Mouse (Mus musculus): ENCODE results near the gene Actl6a.

Gene Actl6a

DNA sequence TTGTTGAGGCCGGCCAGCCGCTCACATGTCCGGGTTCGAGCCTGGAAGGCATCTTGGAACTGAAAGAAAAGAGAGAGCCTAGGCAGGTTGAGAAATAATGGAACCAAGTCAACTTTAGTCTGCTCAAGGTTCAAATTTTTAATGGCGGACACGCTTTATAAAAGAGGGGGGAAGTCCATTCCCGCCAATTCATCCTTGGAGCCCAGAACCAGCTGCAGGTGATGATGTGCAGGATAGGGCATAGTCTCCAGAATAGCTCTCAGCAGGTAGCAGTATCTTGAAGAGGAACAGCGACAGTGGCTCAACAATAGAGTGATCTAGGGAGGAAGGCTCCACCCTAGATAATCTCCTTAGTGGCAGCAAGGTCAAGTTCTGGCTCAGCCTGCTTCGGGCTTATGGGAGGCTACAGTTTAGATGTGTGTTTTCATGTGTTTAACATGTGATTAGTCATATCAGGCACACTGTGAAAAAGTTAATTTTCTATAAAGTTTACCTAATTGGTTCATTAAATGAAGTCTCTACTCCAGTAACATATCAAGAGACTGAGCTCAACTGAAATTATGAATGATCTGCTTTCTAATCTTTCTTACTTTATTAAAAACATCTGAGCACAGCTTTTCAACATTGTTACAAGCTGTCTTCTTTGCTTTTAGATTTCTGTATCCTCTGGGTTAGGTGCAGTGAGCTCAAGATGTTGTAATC lies at the start of gene Actl6a:
Gene Actl6a, plus strand, starts transcription at position 652 of the 702 bp plus-strand sequence.
- peak; percentile 51 for DNase-seq

DNA sequence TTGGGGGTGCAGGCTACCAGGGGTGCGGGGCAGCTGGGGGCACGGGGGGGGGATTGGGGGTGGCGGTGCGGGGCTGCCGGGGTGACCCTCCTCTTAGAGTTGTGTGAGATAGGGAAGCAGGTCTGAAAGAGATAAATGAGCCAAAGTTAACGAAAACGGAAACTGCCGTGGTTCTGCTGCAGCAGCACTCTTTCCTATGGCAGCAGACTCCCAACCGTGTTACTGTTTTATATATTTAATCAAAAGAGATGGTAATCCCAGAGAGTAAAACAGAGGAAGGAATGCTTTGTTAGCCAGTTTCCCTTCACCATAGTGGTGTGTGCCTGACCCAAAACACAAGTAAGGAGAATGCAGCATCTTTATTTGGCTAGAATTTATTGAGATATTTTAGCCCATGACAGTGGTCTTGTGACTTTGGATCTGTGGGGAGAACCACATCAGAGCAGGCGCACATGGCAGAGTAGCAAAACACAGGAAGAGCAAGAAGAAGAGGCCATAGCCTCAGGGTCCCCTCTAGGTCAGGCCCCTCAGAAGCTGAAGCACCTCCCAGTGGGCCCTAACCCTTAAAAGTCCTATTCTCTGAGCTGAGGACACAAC lies 49.6 kb upstream of the Actl6a start:
- no peak for DNase-seq

DNA sequence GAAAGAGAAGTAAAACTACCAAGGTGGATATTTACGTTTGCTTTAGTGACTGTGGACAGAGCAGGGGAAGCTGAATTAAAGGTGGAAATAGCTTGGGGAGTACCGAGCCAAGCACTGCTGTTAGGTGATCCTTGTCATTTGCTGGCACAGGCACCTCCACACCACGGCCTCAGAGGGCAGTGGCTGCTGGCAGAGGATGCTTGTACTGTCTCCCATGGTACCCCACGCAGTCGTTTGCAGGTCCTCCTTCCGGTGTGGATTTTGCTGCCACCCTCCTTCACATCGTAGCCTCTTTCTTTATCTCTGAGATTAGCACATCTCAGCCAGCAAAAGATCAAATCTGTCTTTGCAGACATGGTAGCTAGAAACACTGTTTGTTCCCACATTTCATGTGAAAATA lies 47.7 kb upstream of the Actl6a start:
- DNase-seq, result no peak

DNA sequence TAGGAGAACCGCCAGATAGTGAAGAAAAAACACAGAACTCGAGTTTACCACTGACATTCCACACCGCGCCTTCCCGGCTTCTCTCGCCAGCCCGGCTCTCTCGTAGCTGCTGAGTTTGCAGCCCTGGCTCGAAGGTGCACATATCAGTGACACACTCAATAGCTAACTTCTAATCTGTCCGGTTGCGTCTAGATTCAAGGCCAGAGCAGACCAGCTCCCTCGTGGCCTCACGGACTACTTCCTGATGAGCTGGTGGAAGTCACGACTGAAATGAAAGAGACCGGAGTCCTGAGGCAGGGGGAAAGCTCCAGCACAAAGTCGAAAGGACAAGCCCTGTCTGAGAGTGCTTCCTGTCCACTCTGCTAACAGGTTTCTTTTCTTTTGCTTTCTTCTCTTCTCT lies 47.3 kb upstream of the Actl6a start:
- DNase-seq, result peak; percentile 86

DNA sequence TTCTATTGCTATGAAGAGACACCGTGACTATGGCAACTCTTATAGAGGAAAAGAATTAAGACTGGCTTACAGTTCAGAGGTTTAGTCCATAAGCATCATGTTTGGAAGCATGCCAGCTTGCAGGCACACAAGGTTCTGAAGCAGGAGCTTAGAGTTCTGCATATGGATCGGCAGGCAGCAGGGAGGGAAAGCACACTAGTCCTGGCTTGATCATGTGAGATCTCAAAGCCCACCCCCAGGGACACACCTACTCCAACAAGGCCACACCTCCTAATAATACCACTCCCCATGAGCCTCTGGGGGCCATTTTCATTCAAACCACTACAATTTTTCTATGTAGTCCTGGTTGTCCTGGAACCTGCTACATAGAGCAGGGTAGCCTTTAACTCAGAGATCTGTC lies 46.6 kb upstream of the Actl6a start:
- no peak for DNase-seq

DNA sequence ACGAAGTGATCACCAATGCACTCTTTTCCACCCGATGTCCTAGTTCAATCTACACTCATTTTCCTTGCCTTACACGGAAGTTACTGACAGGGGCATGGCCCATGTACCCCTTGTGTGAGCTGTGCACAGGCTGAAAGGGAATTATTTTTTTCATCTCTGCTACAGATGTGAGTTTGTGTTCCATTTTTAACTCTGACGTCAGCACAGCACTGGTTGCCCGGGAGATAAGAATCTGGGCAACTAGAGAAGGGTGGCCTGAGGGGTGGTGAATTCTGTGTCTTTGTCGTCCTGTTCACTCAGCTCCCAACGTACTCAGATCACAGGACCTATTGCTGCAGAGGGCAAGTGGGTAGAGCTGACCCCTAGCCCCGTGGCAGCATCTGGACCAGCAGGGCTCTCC lies 45.8 kb upstream of the Actl6a start:
- DNase-seq, result no peak

DNA sequence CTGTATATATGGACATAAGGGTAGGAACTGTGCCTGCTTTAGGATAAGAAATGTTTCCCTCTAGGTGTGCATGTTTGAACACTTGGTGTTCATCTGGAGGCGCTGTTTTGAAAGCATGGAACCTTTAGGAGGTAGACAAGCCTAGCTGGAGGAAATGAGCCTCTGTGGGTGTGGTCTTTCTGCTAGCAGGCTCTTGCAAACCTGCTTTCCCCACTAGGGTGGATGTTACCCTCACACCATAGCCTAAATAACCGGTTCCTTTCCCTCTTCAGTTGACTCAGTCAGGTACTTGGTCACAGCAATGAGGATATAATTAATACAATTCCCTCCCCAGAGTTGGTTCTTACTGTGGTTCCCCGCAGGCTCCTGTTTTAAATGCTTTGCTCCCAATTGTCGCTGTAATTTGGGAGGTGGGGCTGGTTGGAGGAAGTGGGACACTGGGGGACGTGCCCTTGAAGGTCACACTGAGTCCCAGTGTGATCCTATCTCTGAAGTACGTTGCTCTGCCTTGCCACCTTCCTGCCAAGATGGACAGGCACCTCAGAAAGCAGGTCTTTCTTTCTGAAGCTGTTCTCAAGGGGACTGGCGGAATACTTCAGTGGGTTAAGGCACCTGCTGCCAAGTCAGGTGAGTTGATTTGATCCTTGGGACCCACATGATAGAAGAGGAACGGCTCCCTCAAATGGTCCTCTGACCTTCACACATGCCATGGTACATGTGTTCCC lies 45.1 kb upstream of the Actl6a start:
- DNase-seq, result no peak

DNA sequence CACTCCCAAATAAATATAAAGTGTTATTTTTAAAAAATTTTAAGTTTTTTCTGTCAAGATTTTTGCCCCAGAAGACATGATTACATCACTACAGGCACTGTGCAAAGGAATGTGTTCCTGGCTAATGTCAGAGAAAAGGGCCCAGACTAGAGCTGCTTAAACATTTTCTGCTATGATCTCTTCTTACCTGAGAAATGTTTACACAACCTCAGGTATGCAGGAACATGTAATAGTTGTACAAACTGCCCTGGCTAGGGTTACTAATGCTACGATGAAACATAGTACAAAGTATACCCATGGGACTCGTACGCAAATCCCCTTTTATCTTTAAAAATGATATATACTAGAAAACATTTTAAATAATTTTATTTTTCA lies 44.6 kb upstream of the Actl6a start:
- DNase-seq, result no peak

DNA sequence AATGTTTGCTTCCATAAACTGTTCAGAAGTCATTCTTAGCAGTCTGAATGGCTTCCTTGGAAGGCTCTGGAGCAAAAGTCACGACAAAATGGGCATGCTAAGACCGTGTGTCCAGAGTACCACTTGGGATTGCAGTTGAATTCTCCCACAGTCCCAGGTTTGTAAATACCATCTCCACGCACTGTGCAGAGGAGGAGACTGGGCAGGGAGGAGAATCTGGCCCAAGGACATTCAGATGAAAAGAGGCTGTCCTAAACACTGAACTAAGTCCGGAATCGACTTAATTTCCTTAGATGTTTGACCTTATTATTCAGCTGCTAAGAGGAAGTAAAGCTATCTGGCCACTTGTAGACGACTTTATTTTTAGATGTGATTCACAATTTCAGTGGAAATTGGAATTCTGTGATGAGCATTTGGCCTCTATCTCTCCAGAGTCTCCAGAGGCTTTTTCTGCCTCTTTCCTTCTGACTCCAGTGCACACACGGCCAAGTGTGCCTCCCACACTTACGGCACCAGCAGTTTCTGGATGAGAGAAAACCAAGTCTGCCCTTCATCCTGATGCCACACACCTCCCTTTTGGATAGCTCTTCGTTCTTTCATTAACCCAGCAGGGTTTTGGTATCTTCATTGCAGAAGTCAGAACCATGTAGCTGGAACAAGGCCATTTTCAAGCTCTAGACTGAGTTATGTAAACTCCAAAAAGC lies 37.7 kb upstream of the Actl6a start:
- DNase-seq, result no peak

DNA sequence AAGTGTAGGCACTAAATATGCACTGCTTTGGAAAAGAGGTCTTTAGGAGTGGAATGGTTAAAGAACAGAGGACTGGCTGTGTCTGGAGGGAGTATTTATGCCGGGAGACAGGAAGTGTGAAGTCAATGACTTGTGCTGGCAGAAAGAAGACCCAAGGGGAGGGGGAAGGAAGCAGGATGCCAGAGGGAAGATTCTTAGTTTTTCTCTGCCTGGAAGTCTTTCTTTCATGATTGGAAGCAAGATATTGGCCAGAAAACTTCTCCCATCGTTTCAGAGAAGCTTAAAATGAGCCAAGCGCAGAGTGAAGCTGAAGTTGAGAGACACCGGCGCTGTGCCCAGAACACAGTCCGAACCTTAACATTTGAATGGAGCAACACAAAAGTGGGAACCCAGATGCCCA lies 36.9 kb upstream of the Actl6a start:
- DNase-seq, result peak; percentile 95

DNA sequence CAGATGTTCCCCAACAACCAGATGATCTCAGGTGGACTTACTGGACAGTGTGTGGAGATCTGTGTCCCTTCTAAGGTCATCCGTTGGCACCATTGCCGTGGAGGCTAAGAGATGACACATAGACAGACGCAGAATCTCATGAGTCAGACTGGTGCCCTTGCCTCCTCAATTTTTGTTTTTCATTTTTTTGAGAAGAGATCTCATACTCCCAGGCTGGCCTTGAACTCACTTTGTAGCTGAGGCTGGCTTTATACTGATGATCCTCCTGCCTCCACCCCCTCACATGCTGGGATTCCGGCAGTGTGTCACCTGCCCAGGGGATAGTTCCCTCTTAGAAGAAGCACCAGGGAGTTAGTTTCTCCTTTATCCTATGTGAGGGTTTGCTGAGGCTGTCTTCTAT lies 35.9 kb upstream of the Actl6a start:
- no peak for DNase-seq

DNA sequence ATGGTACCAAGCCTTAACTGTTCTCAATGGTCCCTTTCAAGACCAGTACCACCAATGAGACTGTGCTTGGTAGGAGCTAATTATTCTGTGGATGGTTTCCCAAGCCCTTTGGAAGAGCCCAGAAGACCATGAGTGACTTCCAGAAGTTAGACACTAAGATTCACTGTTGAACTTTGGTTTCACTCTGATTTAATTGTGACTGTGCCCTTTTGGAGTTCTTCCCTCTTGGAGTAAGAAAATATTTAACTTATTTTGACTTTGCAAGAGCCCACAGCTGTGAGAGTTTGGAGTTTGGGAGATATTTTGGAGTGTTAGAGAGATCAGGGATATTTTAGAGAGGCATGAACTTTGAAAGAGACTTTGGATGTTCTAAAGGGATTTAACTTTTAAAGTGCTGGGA lies 32.9 kb upstream of the Actl6a start:
- no peak for DNase-seq

DNA sequence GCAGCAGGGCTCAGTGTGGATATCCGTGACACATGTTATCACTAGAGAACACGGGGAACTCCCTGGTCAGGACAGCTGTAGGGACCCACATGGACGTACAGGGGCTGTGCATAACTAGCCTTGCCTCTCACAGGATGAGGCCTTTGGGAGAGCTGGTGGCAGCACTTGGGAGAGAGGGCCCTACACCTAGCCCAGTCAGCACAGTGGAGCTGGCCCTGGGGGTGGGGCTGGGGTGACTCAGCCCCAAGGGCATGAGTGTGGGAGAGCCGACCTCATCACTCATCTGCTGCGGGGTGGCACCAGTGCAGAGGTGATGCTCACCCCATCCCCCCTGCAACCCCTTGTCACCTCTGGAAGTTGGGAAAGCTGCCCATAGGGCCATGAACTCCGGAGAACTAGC lies 29.7 kb upstream of the Actl6a start:
- no peak for DNase-seq

DNA sequence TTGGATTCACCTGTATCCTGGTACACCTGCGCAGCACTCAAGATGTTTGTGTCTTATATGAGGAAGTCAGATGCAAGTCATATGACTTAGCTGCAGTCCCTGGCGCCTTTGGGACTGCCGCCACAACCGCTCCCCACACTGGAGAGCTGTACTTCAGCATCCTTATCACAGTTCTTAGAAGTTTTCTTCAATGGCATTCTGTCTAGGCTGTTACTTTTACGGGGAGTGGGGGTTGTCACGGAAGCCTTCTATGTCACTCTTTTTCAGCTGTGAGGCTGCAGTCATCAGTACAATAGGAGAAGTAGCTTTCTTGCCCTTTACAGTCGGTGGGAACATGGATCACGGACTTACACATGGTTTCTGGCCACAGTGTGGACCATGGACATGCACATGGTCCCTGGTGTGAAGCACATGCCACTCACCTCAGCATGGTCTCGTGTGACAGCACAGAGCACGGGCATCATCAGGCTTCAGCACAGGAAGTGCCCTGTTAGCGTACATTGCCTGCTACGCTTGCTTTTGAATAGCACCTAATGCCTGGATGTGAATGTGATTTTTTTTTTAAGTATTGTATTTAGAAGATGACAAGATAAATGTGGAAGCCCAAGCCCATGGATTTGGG lies 23.1 kb upstream of the Actl6a start:
- DNase-seq, result peak; percentile 55

DNA sequence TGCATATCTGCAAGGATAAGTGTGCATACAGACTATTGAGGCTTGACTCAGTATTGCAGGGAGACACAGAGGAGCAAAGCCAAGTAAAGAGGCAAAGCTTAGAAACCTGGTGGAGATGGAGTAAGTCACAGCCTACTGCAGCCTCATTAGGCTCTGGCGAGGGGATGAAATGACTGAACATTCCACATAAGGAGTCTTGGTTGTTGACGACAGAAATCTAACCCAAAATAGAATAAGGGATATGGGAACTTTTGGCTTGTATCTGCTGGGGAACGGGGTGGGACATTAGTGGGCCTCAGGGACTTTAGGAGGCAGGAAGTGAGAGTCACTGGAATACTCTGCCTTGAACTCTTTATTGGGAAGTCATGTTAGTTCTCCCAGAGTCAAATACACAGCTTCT lies 21.5 kb upstream of the Actl6a start:
- peak; percentile 93 for DNase-seq

DNA sequence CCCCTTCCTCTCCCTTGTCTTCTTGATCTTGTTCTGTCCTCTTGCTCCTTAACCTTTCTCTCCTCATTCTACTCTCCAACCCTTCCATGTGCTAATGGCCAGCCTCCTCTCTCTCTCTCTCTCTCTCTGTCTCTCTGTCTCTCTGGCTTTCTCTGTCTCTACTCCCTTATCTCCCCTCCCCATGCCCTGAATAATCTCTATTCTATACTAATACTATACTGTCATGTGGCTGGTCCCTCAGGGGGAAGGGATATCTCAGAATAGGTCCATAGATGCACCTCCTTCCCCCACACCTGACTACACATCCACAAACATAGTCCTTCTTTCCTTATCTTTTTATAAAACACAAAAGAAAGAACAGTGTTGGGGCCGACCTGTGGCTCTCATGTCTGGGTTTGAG lies 19.6 kb upstream of the Actl6a start:
- peak; percentile 5 for DNase-seq

DNA sequence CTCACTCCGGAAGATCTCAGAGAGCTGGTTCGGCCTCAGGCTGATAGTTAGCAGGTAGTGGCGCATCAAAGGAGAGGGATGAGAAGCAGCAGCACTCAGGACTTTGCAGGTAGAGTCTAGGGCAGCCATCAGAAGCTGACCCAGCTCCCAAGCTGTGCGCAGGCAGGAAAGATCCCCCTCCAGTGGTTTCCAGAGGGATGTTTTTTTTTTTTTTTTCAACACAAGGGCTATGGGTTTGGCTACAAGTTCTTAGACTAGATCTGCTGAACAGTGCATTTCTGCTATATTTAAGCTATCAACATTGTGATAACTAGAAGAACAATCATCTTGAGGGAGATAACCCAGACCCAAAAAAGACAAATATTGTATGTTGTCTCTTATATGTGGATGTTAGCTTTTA lies 18.9 kb upstream of the Actl6a start:
- peak; percentile 13 for DNase-seq

DNA sequence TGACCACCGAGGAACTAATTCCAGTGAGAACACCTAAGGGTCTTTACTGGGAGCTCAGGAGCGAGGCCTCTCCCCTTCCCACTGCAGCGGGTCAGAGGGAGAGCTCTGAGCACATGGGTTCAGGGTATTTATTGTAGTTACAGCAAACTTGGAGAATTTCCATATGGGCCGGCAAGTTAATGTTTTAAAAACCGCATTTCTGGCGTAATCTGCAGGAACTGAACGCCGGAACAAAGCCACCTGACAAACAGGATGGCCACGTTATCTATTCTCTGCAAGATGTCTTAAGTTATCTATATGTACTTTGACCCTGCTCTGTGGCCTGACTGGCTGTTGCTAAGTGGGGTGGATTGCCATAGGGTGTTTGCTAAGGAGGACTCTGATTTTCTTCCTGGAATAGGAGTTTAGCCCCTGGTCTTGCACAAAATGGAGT lies 16.5 kb upstream of the Actl6a start:
- peak; percentile 85 for DNase-seq

DNA sequence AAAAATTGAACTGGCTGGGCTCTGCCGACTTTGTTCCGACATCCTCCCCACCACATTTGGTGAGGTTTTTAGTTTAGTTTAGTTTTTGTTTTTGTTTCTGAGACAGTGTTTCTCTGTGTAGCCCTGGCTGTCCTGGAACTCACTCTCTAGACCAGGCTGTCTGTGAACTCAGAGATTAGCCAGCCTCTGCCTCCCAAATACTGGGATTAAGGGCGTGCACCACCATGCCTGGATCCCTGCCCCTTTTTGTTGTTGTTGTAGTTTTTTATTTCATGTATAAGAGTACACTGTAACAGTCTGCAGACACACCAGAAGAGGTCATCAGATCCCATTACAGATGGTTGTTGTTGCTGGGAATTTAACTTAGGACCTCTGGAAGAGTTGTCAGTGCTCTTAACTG lies 16.1 kb upstream of the Actl6a start:
- peak; percentile 52 for DNase-seq

DNA sequence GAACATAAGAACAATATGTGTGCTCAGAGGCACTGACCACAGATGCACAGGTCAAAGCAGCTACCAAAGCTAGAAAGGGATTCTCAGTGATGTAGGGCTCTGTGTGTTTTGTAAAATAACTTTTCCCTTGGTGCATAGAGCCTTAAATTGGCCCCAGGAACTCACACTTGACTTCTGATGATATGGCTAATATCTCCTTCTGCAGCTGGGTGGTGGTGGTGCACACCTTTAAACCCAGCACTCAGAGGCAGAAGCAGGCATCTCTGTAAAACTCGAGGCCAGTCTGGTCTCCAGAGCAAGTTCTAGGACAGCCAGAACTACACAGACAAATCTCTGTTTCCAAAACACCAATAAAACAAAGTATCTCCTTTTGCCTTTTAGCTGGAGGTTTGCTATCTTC lies 15.2 kb upstream of the Actl6a start:
- DNase-seq, result peak; percentile 15

DNA sequence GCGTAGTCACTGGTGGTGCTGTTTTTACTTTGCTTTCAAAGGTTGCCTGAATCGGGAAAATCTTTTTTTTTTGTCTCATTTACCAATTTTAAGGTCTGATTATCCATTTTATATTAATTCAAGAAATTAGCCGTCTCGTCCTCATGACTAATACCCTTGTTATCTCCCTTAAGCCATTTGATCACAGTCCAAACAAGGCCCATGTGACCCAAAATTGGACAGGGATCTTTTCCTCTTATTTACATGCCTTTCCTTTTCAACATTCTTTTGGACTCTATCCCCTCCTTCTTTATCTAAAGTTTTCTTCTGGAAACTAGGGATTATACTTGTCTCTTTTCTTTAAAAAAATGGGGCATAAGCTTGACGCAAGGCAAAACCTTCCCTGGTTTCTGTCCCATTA lies 14.3 kb upstream of the Actl6a start:
- DNase-seq, result peak; percentile 73

DNA sequence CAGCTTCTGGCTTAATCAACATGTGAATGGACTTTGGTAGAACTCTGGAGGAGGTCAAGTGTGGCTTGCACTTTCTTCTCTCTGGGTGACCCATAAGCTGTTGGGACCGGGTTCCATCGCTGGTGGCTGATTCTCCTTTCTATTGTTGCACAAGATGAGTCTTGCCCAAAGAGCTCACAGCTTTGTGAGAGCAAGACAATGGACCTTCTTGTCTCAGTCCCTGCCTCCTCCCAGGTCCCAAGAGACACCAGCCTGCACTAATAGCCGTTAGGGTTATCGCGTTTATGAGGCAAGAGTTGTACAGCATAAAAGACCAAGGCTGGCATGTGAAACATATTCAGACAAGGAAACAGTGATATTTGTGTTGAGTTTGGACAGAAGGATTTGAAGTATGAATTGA lies 11.9 kb upstream of the Actl6a start:
- DNase-seq, result no peak
